ENCODE assay signal across 8 mouse cellular contexts in the genomic region with DNA sequence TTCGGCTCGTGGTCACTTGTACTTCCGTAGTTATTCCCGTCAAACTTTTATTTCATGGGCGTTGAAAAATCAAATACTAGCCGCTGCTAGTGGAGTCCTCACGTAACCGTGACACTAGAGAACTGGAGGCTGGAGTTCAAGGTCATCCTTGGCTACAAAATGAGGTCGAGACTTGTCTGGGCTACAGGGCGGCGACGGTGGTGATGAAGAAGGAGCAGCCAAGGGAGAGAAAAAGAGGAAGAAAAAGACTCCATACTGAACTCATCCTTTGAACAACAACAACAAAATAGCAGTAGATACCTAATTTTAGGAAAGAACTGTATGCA. TPM values are rescaled to one million over a fixed set of nuclear protein-coding genes. Genes with fewer than 3 reads are reported as not detected.
A peak's percentile ranks its signal among the peaks of the same experiment; 100 is the strongest.
DNase-seq lines count a peak whose midpoint lies in the region; ATAC-seq lines count a peak whose summit lies in the region.

No protein-coding gene starts in this region.

- peak; percentile 16 for DNase-seq in left cerebral cortex, adult 11 months (ENCODE audit: low spot score)
- no peak for DNase-seq in left cerebral cortex, adult 9 months (ENCODE audit: low spot score in 2 of 2)
- DNase-seq in adrenal gland, postnatal 4 days (ENCODE audit: low spot score in 2 of 2) = no peak
- DNase-seq in left cerebral cortex, postnatal 4 days = no peak
- no peak for DNase-seq in ovary, postnatal 36 days (ENCODE audit: low spot score)

- under 1% methylated on average over 12 of the region's 12 CpGs for WGBS in macrophage (ENCODE audit: missing documents)

- intact Hi-C loops in left cerebral cortex, postnatal 4 days (cut with DNase I) = no loop called here

- H3K79me2 ChIP-seq in macrophage (ENCODE audit: inconsistent target) = peaks cover 50% of the 10 kb centered on the region

- peak overlapping the region; percentile 99 for H3K4me3 ChIP-seq in brown adipose tissue, adult 24 weeks (ENCODE audit: insufficient read depth, low read depth, low read length)
- H3K4me3 ChIP-seq in macrophage (ENCODE audit: inconsistent target) = peak overlapping the region; percentile 57

- peak overlapping the region; percentile 98 for H3K27ac ChIP-seq in brown adipose tissue, adult 24 weeks (replicated peaks; ENCODE audit: low read depth, low read length)
- H3K27ac ChIP-seq in macrophage = peak overlapping the region; percentile 75

- ATAC-seq in hematopoietic stem cell, adult 5-6 weeks (replicated peaks in 1 of 2; ENCODE audit: insufficient read depth in 1 of 2, low FRiP score in 2 of 2, low TSS enrichment in 1 of 2, low read depth in 1 of 2, poor library complexity in 2 of 2, severe bottlenecking in 2 of 2) = peak; percentile 33 to 34; a peak in 3 of 4 replicates

- H3K4me1 ChIP-seq in brown adipose tissue, adult 24 weeks (ENCODE audit: control insufficient read depth, insufficient read depth, insufficient read length, low read length) = peaks cover 5% of the 10 kb centered on the region; the same call in 1 of the 2 replicates

- 0 out of 2 replicates have a peak, but pooled peaks cover 7% of the 10 kb centered on the region for H3K36me3 ChIP-seq in macrophage (ENCODE audit: inconsistent target)

RNA-seq across cellular contexts. Expression of a gene that starts 0.7 kb away (rescaled TPM):
- polyA plus RNA-seq in brown adipose tissue, adult 24 weeks (2012; ENCODE audit: insufficient read depth, insufficient read length, missing spikeins) = 27.3 and 27.8 TPM in 2 replicates
- 139 and 151 TPM in 2 replicates for total RNA-seq in hematopoietic stem cell, adult 5-6 weeks (2017)
- 100 to 1,000 TPM; 135 to 424 (median 190) TPM for total RNA-seq in macrophage (2018; cell fraction: chromatin; rRNA removed)
- total RNA-seq in macrophage (2018; cell fraction: cytosol; rRNA removed) = 10 to 100 TPM; 25.2 to 65.7 (median 46.8) TPM
- 100 to 1,000 TPM in 25 of 26 experiments, 10 to 100 TPM in 1; 94.9 to 369 (median 125) TPM for total RNA-seq in macrophage (2018; cell fraction: nucleus; rRNA removed)
- 30.4 to 33.6 TPM (median 31.3 TPM) in 3 replicates for polyA plus RNA-seq in macrophage (2018)
- 100 to 1,000 TPM in 1 of 2 experiments, 10 to 100 TPM in 1; 93.9 to 102 TPM for total RNA-seq in adrenal gland, postnatal 4 days (2021)
- 10 to 100 TPM; 93.8 to 99.4 TPM for total RNA-seq in left cerebral cortex, postnatal 4 days (2021)
